Mouse (Mus musculus): ENCODE results near the gene Spock1. TPM values are rescaled to one million over a fixed set of nuclear protein-coding genes. Genes with fewer than 3 reads are reported as not detected.
"Not testable (repeated sequence)": the region's sequence is repeated elsewhere in the genome, so short reads cannot be mapped to it uniquely, and the experiment has no call there.

Spock1 gene
- total RNA-seq, 2 experiments from 2014 or later = 0.10 to 0.17 TPM

DNA sequence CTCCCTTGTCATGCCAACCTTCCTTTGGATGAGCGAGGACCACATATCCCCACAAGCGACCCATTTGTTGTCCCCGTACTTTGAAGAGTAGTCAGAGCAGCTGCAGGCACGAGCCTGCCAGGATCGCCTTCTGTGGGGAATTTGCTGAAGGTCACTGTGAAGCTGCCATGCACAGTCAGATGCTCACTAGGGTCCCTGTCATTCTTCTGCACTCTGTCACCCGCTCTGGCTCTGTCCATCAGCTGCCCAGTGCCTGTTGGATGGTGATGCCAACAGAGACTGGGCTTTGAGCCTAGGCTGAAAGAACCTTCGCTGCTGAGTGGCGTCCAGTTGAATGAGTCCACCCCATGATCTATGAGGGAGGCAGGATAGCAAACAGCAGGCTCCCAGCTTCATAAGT, 419.2 kb downstream of the Spock1 start:
- peak; percentile 4 to 24 for DNase-seq

DNA sequence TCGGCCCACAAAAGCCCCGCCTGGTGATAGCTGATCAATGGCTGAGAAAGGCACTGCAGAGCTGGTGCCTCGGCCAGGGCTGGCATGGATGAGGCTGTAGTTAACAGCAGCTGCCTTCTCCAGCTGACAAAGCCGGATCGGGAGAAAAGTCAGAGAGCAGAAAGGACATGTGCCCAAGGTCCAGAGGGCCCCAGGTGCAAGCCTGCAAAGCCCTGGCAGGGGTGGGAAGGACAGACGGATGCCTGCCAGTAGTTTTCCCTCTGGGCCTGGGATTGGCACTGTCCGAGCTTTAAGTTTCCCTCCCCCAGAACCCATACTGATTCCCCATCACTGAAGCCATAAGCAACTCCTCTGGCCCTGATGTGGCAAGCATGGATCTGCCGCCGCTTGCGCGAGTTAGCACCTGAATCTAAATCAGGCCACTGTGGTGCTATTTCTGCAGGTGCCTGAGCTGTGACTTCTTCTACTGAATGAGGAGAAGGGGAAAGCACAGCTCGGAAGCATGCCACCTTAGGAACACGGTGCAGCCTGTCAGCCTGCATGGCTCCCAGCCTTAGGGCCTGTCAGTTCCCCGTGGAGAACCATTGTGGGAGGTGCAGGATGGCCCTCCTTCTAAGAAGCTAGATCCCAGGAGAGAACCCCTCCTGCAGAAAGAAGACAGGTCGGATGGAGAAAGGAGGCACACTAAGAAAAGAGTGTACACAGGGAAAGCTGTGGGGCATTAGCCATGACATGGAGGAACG, 423.5 kb downstream of the Spock1 start:
- DNase-seq = no peak

DNA sequence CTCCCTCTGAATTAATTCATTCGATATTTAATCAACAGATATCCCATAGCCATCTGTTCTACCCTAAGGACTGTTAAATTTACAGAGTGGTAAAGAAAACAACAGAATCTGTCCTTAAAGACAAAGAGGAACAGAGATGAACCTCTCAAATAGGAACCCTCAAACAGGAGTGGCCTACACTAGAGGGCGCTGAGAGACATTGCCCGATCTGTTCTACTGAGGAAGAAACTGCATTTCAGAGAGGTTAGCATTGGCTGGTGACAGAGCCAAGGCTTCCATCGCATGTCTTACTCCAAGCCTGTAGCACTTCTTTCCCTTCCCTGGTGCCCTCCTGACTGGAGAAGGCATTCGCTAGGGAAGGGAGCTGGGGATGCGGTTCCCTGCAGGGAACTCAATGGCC, 431.4 kb downstream of the Spock1 start:
- DNase-seq = peak; percentile 2 to 31

DNA sequence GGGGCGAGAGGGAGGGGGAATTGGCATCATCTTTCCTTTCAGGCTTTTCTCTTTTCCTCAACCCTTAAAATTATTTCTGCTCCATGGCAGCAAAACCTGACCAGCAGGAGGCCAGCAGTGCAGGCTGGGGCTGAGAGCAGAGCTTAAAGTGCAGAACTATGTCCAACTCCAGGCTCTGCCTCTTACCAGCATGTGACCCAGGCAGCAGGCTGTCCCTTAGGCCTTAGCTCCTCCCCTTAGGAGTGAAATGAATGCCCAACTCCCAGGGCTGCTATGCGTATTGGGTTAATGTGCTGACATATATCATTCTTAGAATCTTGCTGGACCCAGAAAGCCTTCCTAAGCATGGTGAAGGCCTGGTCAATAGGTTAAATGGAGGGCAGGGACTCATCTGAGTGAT, 434.1 kb downstream of the Spock1 start:
- DNase-seq = no peak

DNA sequence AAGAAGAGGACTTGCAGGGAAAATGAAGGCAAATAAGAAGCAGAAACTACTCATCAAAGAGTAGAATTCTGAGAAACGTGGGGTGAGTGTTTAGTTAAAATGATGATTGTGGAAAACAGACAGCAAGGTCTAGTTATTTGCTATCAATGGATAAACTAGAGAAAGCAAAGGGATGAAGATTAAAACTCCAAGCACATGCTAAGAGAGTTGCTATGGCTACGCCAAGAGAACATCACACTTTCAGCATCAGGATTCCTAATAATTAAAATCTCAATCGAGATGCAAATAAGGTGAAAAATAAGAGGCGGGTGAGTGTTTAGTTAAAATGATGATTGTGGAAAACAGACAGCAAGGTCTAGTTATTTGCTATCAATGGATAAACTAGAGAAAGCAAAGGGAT, 437.2 kb downstream of the Spock1 start:
- not testable (repeated sequence) for DNase-seq

DNA sequence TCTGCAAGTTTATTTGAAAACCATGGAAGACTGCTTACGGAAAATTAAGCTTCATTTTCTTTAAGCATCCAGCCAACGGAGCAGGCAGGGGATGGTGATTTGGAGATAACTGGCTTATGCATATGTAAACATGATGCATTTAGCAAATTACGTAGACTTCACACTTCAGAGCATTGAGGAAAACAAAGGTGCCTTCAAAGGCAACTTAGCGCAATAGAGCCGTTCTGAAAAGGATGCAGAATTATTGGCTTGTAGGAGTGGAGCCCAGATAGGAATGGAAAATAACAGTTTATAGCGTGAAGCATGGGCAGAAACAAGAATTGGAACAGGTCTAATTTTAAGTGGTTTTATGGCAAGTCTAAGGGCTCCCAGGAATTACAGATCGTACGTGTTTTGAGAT, 448.2 kb downstream of the Spock1 start:
- no peak for DNase-seq

DNA sequence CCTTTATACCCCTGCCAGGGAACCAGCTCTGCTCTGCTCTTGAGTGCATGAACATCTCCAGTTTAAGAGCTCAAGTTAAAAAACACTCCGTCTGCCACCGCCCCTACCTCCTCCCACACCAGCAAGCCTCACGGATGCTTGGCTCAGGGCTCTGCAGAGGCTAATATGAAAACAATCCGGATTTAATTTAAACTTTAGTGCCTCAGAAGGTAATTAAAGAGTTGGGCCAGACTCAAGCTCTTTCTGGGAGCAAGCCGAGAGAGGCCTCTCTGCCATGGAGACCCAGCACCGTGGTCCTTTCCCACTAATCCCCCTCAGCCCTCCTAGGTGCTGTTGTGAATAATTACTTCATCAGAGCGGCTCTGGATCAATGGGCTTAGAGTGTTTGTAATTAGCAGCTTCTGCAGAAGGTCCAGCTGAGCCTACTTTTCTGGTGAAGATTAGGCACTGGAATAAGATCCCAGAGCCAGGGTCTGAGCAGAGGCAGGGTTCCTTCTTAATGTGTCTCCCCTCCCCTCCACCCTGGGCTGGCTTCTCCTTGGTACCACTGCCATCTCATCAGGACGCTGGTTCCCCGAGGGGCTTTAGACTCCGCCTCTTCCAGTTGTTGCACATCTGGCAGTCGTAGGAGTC, 457.8 kb downstream of the Spock1 start:
- DNase-seq = no peak

DNA sequence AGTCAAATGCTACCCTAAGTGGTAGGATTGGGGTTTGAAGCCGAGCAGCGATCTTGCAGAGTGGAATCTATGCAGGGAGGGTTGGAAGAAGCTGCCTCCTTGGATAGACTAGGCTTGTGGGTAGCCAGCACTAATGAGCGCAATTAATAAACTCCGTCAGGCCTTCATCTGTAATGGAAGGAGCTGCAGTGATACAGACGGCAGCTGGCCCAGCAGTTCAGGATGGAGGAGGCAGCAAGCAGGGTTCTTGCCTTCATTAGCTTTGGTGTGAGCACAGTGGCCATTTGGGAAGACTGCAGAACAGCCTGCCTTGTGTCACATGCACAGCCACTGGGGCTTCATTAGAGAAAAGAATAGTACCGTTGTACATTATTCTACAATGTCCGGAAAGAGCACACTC, 459.2 kb downstream of the Spock1 start:
- no peak for DNase-seq

DNA sequence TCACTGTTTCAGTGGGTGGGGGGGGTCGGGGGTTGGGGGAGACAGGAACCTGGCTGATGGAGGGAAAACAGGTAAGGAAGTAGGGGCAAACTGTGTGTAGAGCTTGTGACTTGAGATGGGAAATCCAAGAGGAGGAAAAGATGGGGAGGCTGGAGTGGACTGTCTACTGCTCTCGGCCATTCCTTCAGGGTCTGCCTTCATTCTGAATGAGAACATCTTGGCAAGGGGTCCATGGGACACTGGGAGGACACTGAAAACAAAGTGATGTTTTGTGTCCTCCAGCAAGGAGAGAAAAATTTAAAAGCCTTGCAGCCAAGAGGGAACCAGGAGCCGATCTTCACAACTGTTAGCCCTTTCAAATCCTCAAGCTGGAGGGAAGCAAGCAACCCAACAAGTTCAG, 463.2 kb downstream of the Spock1 start:
- no peak for DNase-seq

DNA sequence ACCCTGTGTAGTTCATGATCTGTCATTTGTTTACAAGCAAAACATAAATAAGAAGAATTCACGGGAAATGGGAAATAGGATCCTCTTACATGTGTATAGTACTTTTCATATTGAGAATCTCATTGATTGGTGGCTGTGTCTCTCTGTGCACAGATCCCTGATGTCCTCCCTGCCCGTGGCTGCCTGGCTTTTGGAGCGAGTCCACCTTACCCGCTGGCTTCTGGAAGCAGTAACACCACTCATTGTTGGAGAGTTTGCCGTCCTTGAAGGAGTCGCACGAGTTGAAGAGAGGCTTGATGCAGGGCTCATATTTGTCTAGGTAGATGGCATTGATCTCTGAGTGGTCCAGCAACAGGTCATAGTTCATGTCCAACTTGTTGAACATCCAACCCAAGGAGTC, 468.0 kb downstream of the Spock1 start:
- DNase-seq = no peak

DNA sequence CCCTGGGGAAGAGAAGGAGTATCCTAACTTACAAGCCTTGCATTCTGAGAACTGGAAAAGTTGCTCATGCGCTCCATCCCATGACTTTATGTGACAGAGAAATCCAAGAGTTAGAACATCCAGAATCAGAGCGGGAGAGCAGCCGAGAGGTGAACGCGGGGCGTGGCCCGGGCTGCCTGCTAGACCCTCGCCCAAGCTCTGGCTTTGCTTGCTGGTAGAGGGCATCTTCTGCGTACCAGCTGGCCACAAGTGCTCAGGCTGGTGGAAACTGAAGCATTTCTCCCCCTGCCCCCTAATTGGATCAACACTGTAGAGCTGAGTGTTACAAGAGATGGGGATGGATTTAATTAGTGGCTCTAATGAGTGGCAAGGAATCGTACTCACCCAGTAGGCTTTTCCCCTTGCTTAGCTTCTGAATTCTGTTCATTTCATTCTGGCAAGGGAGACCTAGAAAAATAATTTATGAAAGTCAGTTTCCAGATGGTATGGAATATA, 472.4 kb downstream of the Spock1 start:
- no peak for DNase-seq

DNA sequence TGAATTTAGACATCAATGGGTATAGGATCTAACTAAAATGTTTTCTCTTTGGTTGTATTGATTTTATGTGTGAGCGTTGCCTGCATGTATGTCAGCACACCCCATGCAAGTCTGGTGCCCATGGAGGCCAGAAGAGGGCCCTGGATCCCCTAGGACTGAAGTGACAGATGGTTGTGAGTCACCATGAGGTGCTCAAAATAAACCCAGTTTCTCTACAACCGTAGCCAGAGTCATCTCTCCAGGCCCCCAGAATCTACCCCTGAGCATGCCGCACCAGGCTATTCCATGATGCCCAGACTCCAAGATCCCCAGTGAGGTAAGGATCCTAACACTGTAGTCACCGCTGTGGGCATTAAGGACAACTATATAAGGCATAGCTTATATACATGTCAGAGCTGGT, 474.3 kb downstream of the Spock1 start:
- no peak for DNase-seq

DNA sequence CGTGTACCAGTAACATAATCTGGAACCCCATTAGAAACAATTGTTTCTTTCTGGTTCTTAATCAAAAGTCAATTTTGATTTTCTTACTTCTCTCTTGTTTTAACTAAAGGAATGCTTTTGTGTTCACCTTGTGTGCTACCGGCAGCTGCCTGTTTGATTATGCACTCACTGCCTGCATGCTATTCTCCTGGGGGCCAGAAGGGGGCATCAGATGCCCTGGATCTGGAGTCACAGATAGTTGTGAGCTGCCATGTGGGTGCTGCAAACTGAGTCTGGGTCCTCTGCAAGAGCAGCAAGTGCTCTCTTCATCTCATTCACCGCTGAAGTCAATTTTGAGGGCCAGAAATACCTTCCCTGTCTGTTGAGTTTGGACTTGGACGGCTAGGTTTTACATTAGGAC, 476.3 kb downstream of the Spock1 start:
- no peak for DNase-seq

DNA sequence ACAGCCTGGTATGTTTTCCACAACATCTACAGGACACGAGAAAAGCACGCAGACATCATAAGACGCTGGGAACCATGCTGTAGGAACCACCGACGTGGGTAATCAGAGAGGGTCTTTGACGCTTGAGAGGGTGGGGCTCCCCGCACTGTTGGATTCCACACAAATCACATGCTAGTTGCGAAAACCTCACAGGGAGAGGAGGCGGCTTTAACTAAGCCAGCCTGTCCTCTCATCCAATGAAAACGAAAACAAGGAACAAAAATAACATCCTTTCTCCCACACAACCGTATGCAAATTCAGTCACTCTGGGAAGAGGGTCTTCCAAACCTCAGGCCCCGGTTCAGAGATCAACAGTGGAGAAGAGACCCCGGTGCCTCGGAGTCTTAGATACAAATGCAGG, 479.3 kb downstream of the Spock1 start:
- DNase-seq = no peak

DNA sequence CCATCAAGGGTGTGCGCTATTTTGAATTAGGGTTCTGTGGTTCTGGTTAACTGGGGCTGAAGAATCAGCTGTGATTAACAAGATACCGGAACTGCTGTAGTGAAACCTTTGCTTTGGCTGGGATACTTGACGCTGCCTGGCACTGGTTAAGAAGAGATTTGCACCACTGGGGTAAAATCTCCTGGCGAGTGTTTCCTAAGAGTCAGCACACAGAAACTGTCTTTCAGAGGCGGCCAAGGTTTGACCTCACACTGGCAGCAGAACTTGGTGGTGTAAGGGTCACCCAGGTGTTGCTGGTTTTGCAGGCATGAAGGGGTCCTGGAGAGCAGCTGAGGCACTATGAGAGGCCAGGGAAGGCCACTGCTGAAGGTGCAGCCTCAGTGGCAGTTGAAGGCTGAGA, 489.4 kb downstream of the Spock1 start:
- DNase-seq = no peak

DNA sequence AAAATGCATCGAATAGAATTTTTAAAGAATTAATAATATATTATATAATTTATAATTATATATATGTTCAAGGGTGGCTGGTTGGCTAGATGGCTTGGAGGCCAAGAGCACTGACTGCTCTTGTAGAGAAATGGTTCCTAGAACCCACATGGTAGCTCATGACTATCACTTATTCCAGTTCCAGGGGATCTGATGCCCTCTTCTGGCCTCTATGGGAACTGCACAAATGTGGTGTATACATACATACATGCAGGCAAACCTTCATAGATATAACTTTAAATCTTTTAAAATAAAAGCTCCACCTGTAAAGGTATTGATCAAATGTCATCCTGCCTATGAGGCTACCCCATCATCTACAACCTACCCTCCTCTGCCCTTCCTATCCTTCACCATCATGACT, 493.4 kb downstream of the Spock1 start:
- no peak for DNase-seq

DNA sequence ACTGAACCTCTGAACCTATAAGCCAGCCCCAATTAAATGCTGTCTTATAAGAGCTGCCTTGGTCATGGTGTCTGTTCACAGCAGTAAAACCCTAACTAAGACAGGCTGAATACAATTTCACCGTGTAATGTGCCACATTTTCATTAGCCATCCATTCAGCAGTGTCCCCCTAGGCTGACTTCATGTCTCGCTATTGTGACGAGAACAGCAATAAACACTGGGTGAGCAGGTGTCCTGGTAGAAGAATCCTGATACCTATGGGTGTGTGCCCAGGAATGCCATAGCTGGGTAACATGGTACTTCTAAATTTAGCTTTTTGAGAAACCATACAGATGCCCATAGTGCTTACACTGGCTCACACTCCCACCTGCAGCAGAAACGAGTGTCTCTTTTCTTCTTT, 500.5 kb downstream of the Spock1 start:
- no peak for DNase-seq

DNA sequence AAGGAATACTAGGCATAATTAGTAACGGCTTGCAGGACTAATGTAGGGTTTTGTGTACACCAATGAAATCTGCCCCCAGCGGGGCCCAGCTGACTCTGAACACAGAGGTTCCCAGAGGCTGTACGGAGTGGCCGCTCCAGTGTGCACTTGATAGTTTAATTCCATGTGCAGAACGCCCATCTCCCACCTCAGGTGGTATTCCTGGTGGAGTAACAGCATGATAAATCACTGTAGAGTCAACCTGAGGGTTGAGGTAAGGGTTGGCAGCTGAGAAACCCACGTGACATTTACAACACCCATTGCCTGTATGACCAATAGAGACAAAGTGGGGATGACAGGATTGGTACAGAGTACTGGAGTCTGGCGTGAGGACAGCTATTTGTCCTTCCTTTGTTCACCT, 505.7 kb downstream of the Spock1 start:
- DNase-seq = no peak

DNA sequence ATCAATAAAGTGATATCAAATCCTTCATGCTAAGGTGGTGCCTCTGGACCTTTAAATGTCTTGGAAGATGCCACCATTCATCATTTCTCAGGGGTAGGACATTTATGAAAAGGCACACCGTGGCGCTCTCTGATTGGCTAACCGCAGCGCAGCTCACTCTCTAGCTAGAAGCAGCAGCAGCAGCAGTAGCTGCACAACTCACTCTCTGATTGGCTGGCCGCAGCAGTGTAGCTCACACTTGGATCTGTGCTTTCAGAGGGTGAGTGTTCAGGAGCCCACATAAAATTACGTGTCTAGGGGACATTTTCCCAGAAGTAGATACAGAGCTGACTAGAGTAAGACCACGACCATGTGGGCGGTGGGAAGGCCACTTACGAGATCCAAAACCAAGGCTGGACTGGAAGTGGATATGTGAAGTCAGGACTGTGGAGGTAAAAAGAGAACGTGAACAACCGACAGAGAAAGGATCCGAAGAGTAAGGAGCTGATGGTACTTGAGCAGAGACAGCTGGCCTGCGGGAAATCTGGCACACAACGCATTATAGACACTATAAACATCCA, 535.9 kb downstream of the Spock1 start:
- DNase-seq = no peak

Measured in heart, adult 18-20 months (tissue).